Mouse (Mus musculus) frontal cortex, postnatal 36 days (tissue): ENCODE data around the gene Otx1.
A peak's percentile ranks its signal among the peaks of the same experiment; 100 is the strongest.

ENCODE experiments used
- DNase-seq, 2 experiments: peaks; one replicate each; pipeline ENCODE4 v3.0.0; 2022; ENCODE audit warnings: low spot score in 2 of 2

Gene Otx1

DNA sequence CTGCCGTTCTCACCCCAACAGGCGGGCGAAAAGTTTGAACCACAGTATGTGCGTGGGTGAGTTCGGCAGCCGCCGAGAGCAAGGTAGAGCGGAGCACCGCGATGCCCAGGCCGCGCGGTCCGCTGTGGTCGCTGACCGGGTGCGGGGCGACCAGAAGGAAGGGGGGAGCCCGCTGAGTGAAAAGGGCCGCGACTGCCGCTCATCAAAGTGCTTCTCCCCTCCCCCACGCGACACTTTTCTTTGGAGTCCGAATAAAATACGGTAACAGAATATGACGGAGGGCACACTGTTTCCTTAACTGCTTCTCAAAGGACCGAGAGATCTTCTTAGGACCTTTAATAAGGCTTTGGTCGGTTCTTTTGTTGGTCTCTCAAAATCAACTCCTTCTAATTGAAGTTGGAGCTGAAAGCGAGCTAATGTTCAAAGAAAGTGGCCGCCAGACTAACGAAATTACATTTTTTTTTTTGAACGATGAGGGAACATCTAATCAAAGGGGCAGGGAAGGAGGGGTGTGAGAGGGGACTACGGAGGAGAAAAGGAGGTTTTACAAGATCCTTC, at the start of gene Otx1:
Gene Otx1 (minus strand): TSS at position 115 of the 558 bp plus-strand sequence.
- no peak for DNase-seq

GRCm38 (mm10) chr11:22050864-22051263, 48.2 kb upstream of the Otx1 start:
- no peak for DNase-seq

DNA sequence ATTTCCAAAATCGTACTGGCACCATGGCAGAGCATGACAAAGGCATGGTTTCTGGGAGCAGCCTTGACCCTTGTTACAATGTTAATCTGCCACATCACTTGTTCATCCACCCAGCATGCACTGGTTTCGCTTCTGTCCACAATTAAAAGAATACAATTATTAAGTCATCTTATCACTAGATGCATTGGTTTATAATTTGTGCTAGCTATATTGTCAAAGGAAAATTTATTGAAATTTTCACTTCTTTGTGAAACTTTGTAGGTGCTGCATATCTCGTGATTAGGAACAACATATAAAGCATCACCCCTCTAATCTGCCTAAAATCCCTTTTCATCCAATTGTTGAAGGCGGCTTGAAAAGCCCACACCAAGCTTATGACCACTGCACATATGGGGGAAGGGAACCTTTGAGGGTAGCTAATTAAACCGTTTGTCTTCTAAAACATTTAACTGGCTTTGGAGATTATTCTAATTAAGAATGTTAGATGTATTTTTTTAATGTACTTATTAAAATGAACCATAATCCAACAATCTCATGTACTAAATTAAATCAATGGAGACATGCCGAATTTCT, 37.2 kb upstream of the Otx1 start:
- no peak for DNase-seq

- no peak for DNase-seq
Measured at GRCm38 (mm10) chr11:22034564-22035105, 31.9 kb upstream of the Otx1 start.

DNA sequence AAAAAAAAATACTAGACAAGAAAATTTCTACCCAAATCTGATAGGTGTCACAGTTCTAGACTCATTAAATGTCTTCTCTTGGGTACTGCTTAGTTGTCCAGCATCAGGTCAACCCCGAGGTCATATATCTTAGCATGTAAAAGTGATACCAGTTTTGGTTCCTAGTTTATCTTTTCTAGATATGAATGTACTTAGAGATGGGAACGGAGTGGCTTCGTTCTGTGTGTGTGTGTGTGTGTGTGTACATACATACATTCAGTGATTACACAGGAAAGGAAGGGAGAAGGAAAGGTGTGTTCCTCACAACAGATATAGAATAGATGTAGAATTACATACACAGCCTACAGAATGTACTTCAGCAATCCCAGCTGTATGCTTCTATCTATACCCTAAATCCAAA, 30.9 kb upstream of the Otx1 start:
- DNase-seq, result no peak

DNA sequence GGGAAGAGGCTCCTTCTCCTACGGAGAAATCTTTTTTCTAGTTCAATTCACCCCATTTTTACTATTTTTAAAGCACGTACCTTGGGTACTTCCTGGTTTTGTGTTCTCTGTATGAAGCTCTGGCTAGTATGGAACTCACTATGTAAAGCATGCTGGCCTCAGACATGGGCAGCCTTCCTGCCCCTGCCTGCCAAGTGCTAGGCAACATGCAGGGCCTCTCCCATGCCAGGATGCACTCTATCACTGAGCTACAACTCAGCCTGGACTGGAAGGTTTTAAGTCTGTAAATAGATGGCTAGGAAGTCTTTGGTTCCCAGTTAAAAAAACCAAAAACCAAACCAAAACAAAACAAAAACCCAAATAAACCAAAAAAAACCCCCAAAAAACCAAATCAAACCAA, 17.9 kb upstream of the Otx1 start:
- DNase-seq, result no peak

- DNase-seq, result no peak
Measured at GRCm38 (mm10) chr11:22017444-22017843, 14.7 kb upstream of the Otx1 start.

DNA sequence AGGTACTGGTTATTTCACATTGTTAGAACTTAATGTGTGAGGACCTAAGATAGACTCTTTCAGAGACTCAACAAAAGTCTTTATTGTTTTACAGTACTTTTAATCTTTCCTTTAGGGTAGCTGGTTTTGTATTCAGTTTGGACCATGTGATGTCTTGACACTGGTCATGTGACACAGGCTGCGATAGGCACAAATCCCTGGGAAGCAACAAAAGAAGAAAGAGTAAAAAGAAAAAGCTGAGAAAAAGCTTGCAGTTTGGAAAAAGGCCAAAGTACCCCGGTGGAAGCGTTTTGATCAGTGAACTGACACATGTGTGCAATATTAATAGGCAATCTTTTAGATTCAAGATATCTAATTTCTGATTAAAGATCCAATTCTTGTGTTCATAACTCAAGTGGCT, 13.6 kb upstream of the Otx1 start:
- DNase-seq, result no peak

DNA sequence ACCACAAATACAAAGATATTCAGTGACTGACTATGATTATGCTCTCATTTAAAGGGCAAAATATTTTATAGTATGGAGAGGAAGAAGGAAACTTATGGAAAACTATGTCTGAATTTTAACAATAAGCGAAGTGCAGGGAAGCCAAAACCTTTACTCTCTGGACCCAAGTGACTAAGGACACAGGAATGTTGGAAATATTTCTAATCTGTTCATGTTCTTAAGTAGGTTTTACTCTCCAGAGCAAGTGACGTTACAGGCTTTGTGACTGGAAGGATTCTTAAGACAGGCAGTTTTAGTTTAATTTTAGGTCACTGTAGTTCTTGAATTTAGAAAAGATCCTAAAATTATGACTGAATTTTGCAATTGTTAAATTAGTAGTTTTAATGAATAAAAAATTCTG, 6.1 kb upstream of the Otx1 start:
- no peak for DNase-seq

- no peak for DNase-seq
Measured at GRCm38 (mm10) chr11:22008129-22008596, 5.5 kb upstream of the Otx1 start.

DNA sequence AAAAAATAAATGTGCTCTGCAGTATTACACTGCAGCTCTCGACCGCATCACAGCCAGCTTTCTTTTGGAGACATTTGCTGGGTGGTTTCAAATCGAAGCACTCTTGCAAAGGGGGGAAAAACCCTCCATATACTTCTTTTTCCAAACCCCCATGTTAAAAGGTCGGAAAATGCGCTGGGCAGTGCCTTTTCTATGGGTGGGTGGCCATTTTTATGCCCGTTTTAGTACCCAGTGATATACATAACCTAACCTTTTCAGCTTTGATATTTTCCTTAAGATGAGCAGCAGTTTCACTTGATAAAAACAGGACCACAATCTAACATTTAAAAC, 5.0 kb upstream of the Otx1 start:
- DNase-seq, result peak in 1 of 2 experiments; percentile 4

DNA sequence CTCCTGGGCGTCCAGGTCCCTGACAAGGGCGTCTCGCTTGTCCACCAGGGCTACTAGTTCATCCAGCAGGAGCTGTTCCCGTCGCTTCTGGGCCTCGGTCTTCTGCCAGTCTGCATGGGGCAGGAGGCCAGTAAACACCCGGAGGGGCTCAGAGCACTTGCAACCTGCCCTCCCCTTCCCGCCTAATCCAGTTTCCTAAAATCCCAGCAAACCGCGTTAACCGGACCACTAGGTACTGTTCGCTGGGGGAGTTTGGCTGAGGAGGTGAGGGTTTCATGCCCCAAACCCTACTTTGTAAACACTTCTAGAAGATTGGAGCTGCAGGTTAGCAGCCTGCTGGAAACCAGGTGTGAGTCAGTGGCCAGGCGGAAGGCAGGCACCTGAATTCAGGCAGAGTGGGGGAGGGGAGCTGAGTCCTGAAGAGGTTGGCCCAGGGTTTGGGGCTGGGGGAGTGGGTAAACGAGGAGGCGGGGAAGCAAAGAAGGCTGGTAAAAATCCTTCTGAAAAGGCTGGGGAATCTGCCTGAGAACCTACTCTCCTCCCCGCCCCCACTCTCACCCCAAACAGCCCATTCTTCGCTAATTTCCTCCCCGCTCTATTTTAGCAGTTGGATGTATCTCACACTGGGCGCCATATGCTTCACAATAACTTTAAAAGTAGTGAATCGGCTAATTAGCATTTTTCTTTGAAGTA, 4.5 kb upstream of the Otx1 start:
- peak in 1 of 2 experiments; percentile 5 for DNase-seq

- no peak for DNase-seq
Measured at GRCm38 (mm10) chr11:22006471-22007087, 3.9 kb upstream of the Otx1 start.

DNA sequence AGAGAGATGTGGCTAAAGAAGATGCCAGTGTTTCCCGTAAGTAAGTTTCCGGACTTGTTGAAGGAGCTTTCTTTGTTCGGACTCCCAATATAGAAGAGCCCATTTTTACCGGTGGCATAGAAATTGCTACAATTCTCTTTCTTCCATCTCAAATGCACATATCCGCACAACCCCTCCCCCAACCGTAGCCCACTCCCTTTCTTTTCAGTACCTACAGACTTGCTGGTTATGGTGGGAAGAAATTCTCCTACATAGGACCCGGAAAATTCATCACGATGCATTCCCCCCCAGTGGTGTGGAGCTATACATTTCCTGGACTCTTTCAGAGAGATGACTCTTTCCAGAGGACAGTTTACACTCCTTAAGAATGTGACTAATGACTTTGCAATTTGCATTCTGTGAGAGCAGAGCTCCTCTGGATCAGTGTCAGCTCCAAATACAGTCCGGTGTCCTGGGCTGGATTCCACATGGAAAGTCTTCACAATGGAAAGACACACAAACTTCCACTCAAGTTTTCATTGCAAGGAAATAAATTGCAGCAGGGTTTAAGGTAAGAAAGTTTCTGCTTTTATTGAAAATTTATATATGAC, 2.7 kb upstream of the Otx1 start:
- no peak for DNase-seq

GRCm38 (mm10) chr11:22004331-22004841, 1.7 kb upstream of the Otx1 start:
- DNase-seq, result peak in 1 of 2 experiments; percentile 7

GRCm38 (mm10) chr11:22003341-22003981, 764 bp upstream of the Otx1 start:
- DNase-seq, result peak in 1 of 2 experiments; percentile 26

DNA sequence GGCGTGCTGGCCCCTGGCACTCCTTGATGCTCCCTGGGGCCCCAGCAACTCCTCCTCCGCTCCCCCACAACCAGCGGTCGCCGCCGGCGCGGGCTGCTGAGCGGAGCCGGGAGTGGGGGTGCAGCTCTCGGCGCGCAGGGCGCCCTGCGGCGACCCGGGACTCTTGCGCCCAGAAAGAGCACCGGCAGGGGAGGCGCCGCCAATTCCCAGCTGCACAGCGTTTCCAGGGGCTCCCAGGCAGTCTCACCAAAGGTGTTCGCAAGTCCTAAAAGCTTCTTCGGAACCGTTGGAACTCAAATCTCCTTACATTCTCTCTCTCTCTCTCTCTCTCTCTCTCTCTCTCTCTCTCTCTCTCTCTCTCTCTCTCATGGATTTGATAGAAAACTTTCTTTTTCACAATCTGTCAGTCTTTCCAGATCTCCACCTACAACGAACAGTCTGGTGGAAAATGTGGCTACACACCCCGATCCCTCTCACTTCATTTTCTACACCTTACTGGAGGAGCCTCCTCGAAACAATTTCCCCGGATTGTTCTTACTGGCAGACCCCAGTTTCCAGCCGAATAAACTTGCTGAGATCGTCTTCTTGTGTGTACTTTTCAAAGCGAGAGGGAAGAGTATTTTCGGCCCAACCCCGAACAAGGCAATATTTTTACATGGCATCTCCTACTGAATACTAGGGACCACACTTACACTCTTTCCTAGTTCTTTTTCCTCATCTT, 475 bp downstream of the Otx1 start:
- DNase-seq, result peak in 1 of 2 experiments; percentile 44

DNA sequence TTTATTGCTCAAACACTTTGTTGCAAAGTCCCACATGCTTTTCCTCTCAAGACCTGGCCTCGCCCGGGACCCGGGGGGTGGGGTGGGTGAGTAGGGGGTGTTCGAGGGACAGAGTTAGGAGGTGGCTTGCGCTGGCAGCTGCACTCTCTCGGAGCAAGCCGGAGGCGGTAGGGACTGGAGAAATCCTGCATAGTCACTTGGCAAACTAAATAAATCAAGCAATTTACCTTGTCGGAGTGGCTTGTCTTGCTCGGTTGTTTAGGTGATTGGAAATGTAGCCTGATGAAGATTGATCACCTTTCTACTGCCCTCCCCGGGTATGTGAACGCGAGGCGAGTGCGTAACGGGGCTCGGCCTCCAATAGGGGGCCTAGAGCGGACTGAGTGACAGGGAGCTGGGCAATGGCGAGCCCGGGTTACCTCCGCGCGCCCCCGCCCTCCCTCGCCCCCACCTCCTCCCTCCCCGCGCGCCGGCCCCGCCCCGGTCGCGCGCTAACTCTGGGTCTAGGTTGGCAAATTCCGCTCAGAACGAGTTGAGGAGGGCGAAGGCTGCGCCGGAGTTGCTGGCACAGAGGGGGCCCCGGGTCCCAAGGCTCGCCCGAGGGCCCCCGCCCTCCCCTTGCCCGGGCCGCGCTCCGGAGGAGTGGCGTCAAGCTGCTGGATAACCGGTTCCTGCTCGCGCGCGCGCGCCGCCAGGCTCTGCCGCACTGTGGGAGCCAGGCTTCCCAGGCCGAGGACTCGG, 1.2 kb downstream of the Otx1 start:
- DNase-seq, result peak in 1 of 2 experiments; percentile 46

- DNase-seq, result peak in 1 of 2 experiments; percentile 3
Measured at GRCm38 (mm10) chr11:22000316-22001076, 2.2 kb downstream of the Otx1 start.
